In genomic region chr6:112696056-112696950, GRCm38 (mm10) we compare ENCODE assay signal across 8 mouse cellular contexts. TPM values are rescaled to one million over a fixed set of nuclear protein-coding genes. Genes with fewer than 3 reads are reported as not detected.
DNase-seq lines count a peak whose midpoint lies in the region; ATAC-seq and TF ChIP-seq lines count a peak whose summit lies in the region.

Gene Rad18 (minus strand): TSS chr6:112696686.

- no peak for TF ChIP-seq POLR2A in limb, embryonic 14.5 days (IDR thresholded peaks at IDR 0.05; ENCODE audit: borderline replicate concordance, extremely low read depth, insufficient read depth, insufficient read length)

- H3K27me3 ChIP-seq in embryonic facial prominence, embryonic 11.5 days (ENCODE audit: control insufficient read depth, insufficient read depth, low read length): no peaks in the 10 kb centered on the region
- H3K27me3 ChIP-seq in limb, embryonic 14.5 days (ENCODE audit: control insufficient read depth, insufficient read depth, low read length): 0 out of 2 replicates have a peak, but pooled peaks cover 3% of the 10 kb centered on the region
- H3K27me3 ChIP-seq in midbrain, postnatal 0 days (ENCODE audit: insufficient read depth, low read length): no peaks in the 10 kb centered on the region

- no peak for TF ChIP-seq CTCF in midbrain, postnatal 0 days (IDR thresholded peaks at IDR 0.05)

- peak within 1 kb of the TSS; percentile 71 for H3K4me3 ChIP-seq in embryonic facial prominence, embryonic 11.5 days (ENCODE audit: low read depth, low read length)
- peak within 1 kb of the TSS; percentile 63 for H3K4me3 ChIP-seq in limb, embryonic 14.5 days (replicated peaks; ENCODE audit: low read length)
- peak within 1 kb of the TSS; percentile 69 for H3K4me3 ChIP-seq in midbrain, postnatal 0 days (ENCODE audit: low read depth, low read length)

- H3K4me1 ChIP-seq in embryonic facial prominence, embryonic 11.5 days (ENCODE audit: control insufficient read depth, insufficient read depth, low read length): no peaks in the 10 kb centered on the region
- no peaks in the 10 kb centered on the region for H3K4me1 ChIP-seq in limb, embryonic 14.5 days (ENCODE audit: control insufficient read depth, insufficient read depth, low read length)
- no peaks in the 10 kb centered on the region for H3K4me1 ChIP-seq in midbrain, postnatal 0 days (ENCODE audit: insufficient read depth, low read length)

- WGBS in embryonic facial prominence, embryonic 11.5 days: under 1% methylated on average over 77 of the region's 77 CpGs
- 1% methylated on average over 74 of the region's 77 CpGs for WGBS in limb, embryonic 14.5 days
- WGBS in midbrain, postnatal 0 days: under 1% methylated on average over 70 of the region's 77 CpGs

- no peaks in the 10 kb centered on the region for H3K36me3 ChIP-seq in embryonic facial prominence, embryonic 11.5 days (replicated peaks; ENCODE audit: control insufficient read depth, insufficient read depth, low read depth, low read length)
- peaks cover 4% of the 10 kb centered on the region; the same call in 1 of the 2 replicates for H3K36me3 ChIP-seq in limb, embryonic 14.5 days (ENCODE audit: control insufficient read depth, insufficient read depth, low read length)
- no peaks in the 10 kb centered on the region for H3K36me3 ChIP-seq in midbrain, postnatal 0 days (ENCODE audit: insufficient read depth, low read length)

- H3K4me2 ChIP-seq in embryonic facial prominence, embryonic 11.5 days (ENCODE audit: low read depth, low read length): peak within 1 kb of the TSS; percentile 39
- peak within 1 kb of the TSS; percentile 74 for H3K4me2 ChIP-seq in limb, embryonic 14.5 days (replicated peaks; ENCODE audit: low read depth, low read length, severe bottlenecking)
- H3K4me2 ChIP-seq in midbrain, postnatal 0 days (ENCODE audit: low read depth, low read length, poor library complexity, severe bottlenecking): peak within 1 kb of the TSS; percentile 76

- H3K27ac ChIP-seq in embryonic facial prominence, embryonic 11.5 days (replicated peaks; ENCODE audit: low read depth, low read length): no peak within 1 kb of the TSS
- H3K27ac ChIP-seq in limb, embryonic 14.5 days (replicated peaks; ENCODE audit: low read depth, low read length): no peak within 1 kb of the TSS
- no peak within 1 kb of the TSS for H3K27ac ChIP-seq in midbrain, postnatal 0 days (ENCODE audit: low read depth, low read length)

- DNase-seq in layer of hippocampus, adult 11-12 months (ENCODE audit: low spot score): peak; percentile 83
- no peak for DNase-seq in layer of hippocampus, adult 9-10 months (ENCODE audit: low spot score)
- DNase-seq in embryonic facial prominence, embryonic 11.5 days (ENCODE audit: low spot score): peak; percentile 95
- peak; percentile 97 for DNase-seq in heart, adult 11 months
- DNase-seq in kidney, adult 18-20 months: peak; percentile 83
- DNase-seq in limb, embryonic 14.5 days (ENCODE audit: low spot score): peak; percentile 85
- DNase-seq in midbrain, postnatal 0 days (ENCODE audit: low spot score): peak; percentile 91
- peak; percentile 64 to 81 for DNase-seq in spleen, postnatal 14 days (ENCODE audit: low spot score in 2 of 2)

- peak; percentile 91 for ATAC-seq in embryonic facial prominence, embryonic 11.5 days (replicated peaks; ENCODE audit: insufficient number of reproducible peaks, low FRiP score, low TSS enrichment, low read depth)
- peak; percentile 94 for ATAC-seq in limb, embryonic 14.5 days (ENCODE audit: low FRiP score, low read depth)
- peak; percentile 92 for ATAC-seq in midbrain, postnatal 0 days (ENCODE audit: low FRiP score)

- no peaks in the 10 kb centered on the region for H3K9me3 ChIP-seq in embryonic facial prominence, embryonic 11.5 days (replicated peaks; ENCODE audit: control insufficient read depth, low read length)
- no peaks in the 10 kb centered on the region for H3K9me3 ChIP-seq in limb, embryonic 14.5 days (ENCODE audit: control insufficient read depth, low read length)
- no peaks in the 10 kb centered on the region for H3K9me3 ChIP-seq in midbrain, postnatal 0 days (ENCODE audit: low read length)

- H3K9ac ChIP-seq in embryonic facial prominence, embryonic 11.5 days (replicated peaks; ENCODE audit: low read length): peak within 1 kb of the TSS; percentile 68
- peak within 1 kb of the TSS; percentile 82 for H3K9ac ChIP-seq in limb, embryonic 14.5 days (ENCODE audit: low read depth, low read length, severe bottlenecking)
- peak within 1 kb of the TSS; percentile 60 for H3K9ac ChIP-seq in midbrain, postnatal 0 days (replicated peaks; ENCODE audit: low read length, poor library complexity, severe bottlenecking)

RNA-seq across cellular contexts. Expression of gene Rad18, which starts in this region (rescaled TPM):
- 42.2 and 43.0 TPM in 2 replicates for polyA plus RNA-seq in embryonic facial prominence, embryonic 11.5 days (2014; fragmentation: Nextera tagmentation; extraction: Ambion mirVana)
- polyA plus RNA-seq in limb, embryonic 14.5 days (2012; rRNA removed): 11.5 and 12.9 TPM in 2 replicates
- 29.2 and 30.1 TPM in 2 replicates for polyA plus RNA-seq in limb, embryonic 14.5 days (2014; fragmentation: Nextera tagmentation; extraction: Ambion mirVana)
- total RNA-seq in midbrain, postnatal 0 days (2014; rRNA removed): 6.4 and 9.2 TPM in 2 replicates
- polyA plus RNA-seq in midbrain, postnatal 0 days (2015; fragmentation: Nextera tagmentation; extraction: Ambion mirVana): 12.1 and 13.5 TPM in 2 replicates
